Mouse (Mus musculus): ENCODE results near the gene Atrnl1. TPM values are rescaled to one million over a fixed set of nuclear protein-coding genes. Genes with fewer than 3 reads are reported as not detected.

The Atrnl1 gene
- total RNA-seq, 4 experiments from 2014 or later, result 27.7 to 33.6 (median 30.5) TPM

- DNase-seq, result no peak
These were observed 316.2 kb downstream of the Atrnl1 start for GRCm38 (mm10) chr19:57926941-57927471.

GRCm38 (mm10) chr19:57927566-57928523, 317.0 kb downstream of the Atrnl1 start:
- no peak for DNase-seq

GRCm38 (mm10) chr19:57931626-57932025, 320.8 kb downstream of the Atrnl1 start:
- DNase-seq, result no peak

DNA sequence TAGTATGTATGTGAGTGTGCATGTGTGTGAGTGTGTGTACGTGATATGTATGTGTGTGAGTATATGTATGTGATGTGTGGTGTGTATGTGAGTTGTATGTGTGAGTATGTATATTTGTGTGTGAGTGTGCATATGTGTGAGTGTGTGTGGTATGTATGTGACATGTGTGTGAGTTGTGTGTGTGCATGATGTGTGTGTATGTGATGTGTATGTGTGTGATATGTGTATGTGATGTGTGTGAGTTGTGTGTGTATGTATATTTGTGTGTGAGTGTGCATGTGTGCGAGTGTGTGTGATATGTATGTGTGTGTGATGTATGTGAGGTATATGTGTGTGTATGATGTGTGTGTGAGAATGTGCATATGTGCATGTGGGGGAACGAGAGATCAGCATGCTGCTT, 326.0 kb downstream of the Atrnl1 start:
- no peak for DNase-seq

GRCm38 (mm10) chr19:57939166-57939565, 328.3 kb downstream of the Atrnl1 start:
- no peak for DNase-seq

GRCm38 (mm10) chr19:57941529-57941928, 330.7 kb downstream of the Atrnl1 start:
- no peak for DNase-seq

DNA sequence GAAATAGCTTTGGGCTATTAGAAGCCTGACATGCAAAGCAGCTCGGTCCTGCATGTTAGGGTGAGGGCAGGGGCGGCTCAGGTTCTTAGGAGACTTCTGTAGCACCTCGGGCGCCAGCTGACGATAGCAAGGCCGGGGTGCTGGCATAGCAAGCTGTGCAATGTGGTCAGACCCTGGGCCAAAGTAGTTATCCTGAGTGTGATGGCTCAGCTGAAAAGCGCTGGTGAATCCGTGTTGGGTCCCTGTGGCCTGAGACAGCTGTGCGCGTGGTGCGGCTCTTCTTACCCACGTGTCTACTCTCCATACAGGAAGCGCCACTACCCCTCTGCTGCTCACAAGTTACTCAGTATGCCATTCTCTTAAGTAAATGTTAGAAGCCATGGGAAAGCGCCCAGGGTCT, 331.4 kb downstream of the Atrnl1 start:
- DNase-seq, result no peak

GRCm38 (mm10) chr19:57943308-57943707, 332.5 kb downstream of the Atrnl1 start:
- no peak for DNase-seq

GRCm38 (mm10) chr19:57944680-57945079, 333.8 kb downstream of the Atrnl1 start:
- no peak for DNase-seq

DNA sequence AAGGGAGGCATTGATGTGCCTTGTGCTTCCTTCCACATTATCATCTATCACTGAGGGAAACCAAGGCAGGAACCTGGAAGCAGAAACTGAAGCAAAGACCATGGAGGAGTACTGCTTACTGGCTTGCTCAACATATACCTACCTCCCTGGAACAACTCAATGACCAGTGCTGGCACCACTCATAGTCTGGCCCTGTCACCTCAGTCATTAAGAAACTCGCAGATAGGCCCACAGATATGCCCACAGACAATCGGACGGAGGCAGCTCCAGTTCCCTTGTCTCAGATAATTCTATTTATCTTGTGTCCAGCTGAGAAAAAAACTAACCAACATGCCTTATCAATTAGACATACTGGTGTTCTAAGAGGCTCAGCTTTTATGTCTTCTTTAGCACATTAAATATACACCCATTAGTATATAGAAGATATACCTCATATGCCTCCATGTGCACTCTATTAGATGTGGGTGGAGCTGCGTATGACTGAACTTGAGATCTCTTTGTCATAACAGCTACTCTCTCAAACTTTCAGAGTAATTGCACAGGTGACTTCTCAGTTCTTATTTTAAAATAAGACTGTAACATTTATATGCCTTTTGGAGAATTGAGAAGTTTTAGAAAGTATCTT, 334.9 kb downstream of the Atrnl1 start:
- DNase-seq, result no peak

DNA sequence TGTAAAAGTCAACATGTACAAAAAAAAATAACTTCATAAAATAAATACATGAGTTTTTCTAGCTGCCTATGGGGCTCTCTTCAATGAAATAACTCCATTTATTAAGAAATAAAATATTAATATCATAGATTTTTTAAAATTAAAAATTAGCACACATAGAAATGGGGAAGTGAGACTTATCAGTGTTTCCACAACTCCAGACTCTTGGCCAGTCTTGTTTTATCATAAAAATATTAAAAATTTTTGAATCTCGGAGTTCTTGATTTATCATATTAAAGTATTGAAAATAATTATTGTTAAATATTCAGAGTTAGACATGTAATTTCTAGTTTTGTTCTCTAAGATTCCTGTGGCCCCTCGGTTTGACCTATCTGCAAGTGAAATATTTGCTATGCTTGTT, 337.7 kb downstream of the Atrnl1 start:
- no peak for DNase-seq

DNA sequence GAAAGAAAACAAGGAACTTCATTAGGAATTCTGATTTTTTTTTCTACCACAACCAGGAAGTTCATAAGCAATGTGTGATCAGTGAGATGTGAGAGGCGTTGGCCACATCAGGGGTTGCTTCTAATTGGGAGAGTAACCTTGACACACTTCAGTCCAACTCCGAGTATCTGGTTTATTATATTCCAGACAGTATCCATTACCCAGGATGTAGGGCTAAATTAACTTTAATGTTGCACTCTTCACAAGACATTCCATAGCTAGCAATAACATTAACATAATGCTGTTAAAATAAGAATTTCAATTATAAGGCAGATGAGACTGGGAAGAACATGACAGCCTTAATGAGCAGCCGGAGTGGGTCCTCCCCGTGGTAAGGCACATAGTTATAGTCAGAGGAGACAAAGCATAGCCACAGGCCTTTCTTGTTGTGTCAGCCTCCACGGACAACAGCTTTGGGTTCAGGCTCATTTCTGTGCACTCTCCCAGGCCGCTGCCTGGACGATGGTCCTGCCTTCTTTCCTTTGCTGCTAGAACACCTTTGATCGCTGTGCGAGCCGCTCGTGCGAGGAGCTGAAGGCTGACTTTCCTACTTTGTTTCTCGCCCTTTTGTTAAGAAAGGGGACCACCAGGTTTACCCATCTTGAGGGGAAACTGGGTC, 338.6 kb downstream of the Atrnl1 start:
- DNase-seq, result no peak

- DNase-seq, result no peak
These were observed 343.3 kb downstream of the Atrnl1 start for GRCm38 (mm10) chr19:57954131-57954530.

DNA sequence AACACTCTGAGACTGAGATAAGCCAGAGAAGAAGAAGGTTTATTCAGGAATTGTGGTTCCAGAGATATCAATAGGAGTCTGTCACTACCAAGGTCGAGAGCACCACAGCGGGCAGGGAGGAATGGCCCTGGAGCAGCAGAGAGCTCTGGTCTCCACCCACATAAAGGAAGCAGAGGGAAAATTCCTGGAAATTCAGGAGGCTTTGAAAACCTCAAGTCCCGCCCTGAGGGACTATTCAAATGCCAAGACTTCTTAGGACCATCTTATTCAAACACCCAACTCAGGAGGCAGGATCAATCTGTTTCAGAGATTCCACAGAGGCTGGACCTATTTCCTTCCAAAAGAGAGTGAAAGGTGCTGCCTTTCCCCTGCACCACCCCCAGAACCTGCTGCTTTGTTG, 345.6 kb downstream of the Atrnl1 start:
- no peak for DNase-seq

DNA sequence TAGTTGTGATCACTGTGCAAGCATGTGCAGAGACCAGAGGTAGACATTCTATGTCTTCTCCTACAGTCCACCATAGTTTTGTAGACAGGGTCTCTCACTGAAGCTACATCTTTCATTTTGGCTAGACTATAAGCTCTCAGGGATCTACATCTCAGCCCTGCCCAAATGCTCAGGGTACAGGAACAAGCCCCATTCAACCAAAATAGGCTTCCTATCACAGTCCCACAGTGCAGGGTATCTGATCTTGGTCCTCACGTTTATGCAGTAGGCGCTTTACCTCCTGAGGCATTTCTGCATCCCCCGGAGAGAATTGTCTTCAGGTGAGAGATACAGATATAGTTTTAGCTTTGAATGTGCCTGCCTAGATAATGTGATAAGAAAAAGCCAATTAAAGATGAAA, 346.5 kb downstream of the Atrnl1 start:
- DNase-seq, result no peak

DNA sequence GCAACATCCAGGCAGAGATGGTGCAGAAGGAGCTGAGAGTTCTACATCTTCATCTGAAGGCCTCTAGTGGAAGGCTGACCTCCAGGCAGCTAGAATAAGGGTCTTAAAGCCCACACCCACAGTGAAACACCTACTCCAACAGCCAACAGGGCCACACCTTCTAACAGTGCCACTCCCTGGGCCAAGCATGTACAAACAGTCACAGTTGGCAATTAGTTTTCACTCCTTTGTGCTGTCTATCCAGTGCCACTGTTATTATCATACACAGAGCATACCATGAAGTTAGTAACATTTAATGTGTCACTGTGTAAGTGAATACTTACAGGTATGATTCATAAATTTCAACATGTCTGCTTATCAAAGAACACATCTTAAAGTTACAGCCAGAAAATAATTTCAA, 347.3 kb downstream of the Atrnl1 start:
- DNase-seq, result no peak

DNA sequence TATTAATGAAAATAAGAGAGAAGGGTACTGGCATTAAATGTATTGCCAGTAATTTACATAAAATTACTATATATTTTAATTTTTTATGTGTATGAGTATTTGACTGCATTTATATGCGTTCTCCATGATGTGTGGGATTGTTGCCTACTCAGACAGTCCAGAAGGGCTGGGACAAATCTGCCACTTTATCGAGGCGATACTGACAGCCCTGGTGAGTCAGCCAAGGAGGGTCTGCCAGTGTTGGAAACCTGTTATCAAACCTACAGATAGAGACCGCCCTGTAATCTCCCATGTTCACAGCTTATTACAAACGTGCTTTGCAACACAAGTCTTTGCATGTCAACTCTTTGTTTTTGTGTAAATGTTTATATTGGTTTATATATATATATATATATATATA, 347.9 kb downstream of the Atrnl1 start:
- no peak for DNase-seq

DNA sequence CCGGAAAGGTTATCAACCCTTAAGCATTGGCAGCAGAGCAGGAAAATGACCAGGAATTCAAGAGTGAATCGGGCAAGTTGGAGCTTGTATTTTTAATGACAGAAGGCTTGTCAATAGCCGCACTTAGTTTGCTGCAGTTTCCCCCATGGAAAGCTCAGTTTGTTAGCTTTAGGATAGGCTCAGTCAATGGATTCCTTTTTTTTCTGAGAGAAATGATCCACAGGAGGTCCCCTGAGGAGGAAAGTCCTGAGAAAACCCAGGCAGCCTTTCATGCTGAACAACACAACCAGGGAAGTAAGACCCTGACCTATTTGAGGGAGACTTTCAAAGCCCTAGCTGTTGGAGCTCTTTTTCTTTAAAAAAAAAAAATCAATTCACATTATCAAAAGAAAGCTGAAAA, 350.5 kb downstream of the Atrnl1 start:
- DNase-seq, result no peak

DNA sequence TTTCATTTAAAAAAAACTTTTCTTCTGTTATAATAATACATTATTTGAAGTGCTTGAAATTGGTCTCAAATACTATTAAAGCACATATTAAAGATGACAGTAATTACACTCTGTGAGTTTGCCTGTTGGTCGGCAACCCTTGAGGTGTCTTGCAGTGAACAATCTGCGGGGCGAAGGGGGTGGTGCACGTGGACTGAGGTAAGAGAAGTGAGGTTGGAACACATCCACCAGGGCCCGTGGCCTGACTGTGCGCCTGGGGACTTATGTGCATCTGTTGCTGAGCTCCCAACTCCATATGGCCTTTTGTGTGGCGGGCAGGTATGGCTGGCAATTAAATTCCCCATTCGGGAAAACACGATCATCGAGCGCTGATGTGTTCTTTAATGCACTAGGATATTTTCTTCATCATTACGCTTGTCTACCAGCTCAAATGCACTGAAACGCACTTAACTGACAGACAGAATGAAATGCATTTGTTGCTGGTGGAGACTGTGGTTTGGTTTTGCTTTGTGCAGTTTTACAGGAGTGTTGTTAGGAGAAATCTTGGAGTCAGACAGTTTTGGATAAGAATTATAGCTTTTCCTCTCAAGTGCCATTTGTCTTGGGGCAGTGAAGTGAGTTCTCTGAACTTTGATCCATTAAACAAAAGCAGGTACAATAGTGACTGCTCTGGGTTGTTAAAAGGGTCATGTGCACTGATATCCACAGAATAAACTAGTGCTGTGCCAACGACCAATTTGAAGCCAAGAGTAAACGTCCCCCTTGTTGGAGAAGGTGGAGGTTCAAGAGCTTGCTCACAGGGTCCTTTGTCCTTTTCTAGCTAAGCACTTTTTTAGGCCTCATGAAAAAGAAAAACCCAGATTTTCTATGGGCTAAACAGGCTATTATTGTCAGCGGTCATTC, 351.2 kb downstream of the Atrnl1 start:
- no peak for DNase-seq

DNA sequence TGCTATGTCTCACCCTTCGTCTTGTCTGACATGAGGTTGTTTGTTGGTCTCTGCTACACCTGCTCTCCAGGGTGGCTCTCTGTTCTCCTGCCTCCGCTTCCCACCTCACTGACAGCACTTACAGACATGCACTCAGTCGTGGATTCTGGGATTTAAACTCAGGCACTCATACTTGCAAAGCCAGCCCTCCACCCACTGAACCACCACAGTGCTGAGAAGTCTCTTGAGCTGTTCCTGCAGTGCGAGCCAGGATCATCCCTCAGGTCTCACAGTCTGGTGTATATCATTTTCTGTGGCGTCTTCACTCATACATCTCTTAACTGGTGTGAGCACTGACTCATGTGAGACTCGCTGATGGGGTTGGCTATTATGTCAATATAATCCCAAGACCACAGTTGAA, 353.0 kb downstream of the Atrnl1 start:
- no peak for DNase-seq

DNA sequence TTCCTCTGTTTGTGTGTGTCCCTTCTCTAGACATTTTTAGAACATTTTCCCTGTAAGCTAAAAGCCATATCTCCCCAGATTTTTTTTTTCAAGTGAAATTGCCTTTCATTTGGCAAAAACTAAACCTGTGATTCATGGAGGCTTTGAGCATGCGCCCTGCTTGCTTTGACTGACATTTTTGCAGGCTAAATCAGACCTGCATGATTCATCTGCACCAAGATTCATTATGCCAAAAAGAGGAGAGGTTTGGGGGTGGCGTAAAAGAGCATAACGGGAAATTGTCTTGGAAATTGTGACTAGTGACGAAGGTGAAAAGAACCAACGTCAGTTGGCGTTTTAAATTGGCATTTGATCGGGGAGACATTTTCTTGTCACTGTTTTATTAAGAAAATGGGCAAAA, 358.9 kb downstream of the Atrnl1 start:
- no peak for DNase-seq

DNA sequence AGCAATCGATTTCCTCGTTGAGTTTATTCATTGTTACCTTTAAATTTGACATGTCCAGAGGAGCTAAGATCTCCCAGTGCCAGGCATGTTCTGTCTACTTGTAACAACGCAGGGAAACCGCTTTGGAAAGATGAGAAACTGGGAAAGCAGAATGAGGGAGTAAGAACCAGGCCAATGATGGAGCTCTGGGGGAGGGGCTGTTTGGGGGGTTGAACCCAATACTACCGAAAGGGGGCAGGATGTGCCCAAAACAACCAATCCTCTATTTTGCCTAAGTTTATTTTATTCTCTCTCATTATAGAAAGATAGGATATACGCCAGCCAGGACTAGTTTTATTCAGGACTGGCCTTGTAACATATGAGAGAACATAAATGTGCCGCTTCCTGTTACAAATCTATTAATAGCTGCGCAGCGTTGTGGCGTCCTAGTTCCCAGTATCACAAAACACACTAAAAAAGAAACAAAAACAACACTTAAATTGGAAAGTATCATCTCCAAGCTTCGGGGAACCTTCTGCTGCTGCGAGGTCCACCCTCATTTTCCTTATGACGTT, 359.6 kb downstream of the Atrnl1 start:
- no peak for DNase-seq

Measured in adrenal gland, adult 8-10 months (tissue).